Mouse (Mus musculus) megakaryocyte, embryonic 14.5 days (primary cell): Measurements from ENCODE around the gene Zfp688.

Source experiments
- FLI1 ChIP-seq: IDR thresholded peaks from 2 replicates; pipeline ENCODE4 v1.6.1; 2012; ENCODE audit warnings: low read length, inconsistent platforms, mixed read lengths
- GATA1 ChIP-seq: IDR thresholded peaks from 3 replicates; pipeline ENCODE4 v1.6.1; 2012; ENCODE audit warnings: mixed read lengths, low read length, inconsistent platforms, borderline replicate concordance

DNA sequence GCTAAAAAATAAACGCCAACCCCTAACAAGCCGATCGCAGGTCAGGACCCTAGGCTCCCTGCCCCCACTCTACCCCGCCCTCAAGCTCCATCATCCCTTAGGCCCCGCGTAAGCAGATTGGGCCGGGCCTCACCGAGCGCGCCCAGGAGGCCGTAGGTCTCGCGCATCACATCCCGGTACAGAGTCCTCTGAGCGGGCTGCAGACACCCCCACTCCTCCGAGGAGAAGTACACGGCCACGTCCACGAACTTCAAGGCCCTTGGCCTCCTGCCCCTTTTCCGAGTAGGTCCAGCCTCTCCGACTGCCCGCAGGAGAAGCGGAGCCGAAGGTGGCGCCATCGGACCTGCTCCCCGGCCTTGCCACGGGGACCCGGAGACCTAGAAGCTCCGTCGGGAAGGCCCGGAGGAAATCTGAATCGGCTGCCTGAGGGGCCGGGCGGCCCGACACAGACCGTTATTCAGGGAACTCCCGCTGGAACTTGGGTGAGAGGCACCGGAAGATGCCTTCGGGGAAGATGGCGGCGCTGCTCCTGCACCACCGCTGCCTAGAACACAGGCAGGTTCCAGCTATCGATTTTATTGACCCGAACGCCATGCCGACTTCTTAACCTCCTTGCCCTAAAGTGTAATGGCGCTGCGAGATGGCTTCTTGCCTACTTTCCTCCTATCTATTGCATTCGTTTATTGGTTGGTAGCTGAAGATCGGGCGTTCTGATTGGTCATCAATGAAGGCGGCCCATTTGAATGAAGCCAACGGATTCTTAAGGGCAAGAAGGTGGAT lies 26.8 kb upstream of the Zfp688 start, which contains the start of gene Zfp689:
- no peak for TF ChIP-seq GATA1
- no peak; the same call in 1 of the 2 replicates for TF ChIP-seq FLI1
